ENCODE assay signal across 29 mouse cellular contexts in genomic region chr10:18878111-18878510, GRCm38 (mm10). TPM values are rescaled to one million over a fixed set of nuclear protein-coding genes. Genes with fewer than 3 reads are reported as not detected.
DNase-seq lines count a peak whose midpoint lies in the region; ATAC-seq lines count a peak whose summit lies in the region.
"Had no signal": no experiment of that assay in that cellular context is flagged by ENCODE, and none has a peak within 500 bp of the region (broad histone marks: within the 10 kb centered on the region; RNA-seq: fewer than 3 reads in every experiment).

No protein-coding gene starts in this region.

- H3K36me3 ChIP-seq in heart, embryonic 11.5 days (ENCODE audit: control insufficient read depth, insufficient read depth, low read length): no peaks in the 10 kb centered on the region
- H3K36me3 ChIP-seq in stomach, embryonic 16.5 days (ENCODE audit: control insufficient read depth, insufficient read depth, low read length): no peaks in the 10 kb centered on the region
- H3K36me3 ChIP-seq: G1E; heart, embryonic 13.5 days had no signal

- no peak overlapping the region for H3K4me2 ChIP-seq in heart, embryonic 11.5 days
- H3K4me2 ChIP-seq in stomach, embryonic 16.5 days (ENCODE audit: low read depth, low read length): no peak overlapping the region
- H3K4me2 ChIP-seq: heart, embryonic 13.5 days; hindbrain, embryonic 14.5 days had no signal

- no peaks in the 10 kb centered on the region for H3K27me3 ChIP-seq in heart, embryonic 11.5 days (ENCODE audit: control insufficient read depth, insufficient read depth, low read length)
- H3K27me3 ChIP-seq in stomach, embryonic 16.5 days (ENCODE audit: control insufficient read depth, insufficient read depth, low read length): no peaks in the 10 kb centered on the region
- H3K27me3 ChIP-seq: CH12.LX had no signal

- H3K4me3 ChIP-seq in heart, embryonic 11.5 days (ENCODE audit: low read depth, low read length): no peak overlapping the region
- no peak overlapping the region for H3K4me3 ChIP-seq in stomach, embryonic 16.5 days (replicated peaks; ENCODE audit: low read length)
- H3K4me3 ChIP-seq: erythroblast, embryonic 14.5 days; gastrocnemius, adult 2 months; heart, embryonic 13.5 days had no signal

- no peak overlapping the region for H3K9ac ChIP-seq in heart, embryonic 11.5 days (ENCODE audit: low read depth, low read length)
- H3K9ac ChIP-seq in stomach, embryonic 16.5 days (ENCODE audit: low read length): no peak overlapping the region
- H3K9ac ChIP-seq: forebrain, postnatal 0 days; heart, embryonic 13.5 days; hindbrain, embryonic 14.5 days had no signal

- H3K4me1 ChIP-seq in heart, embryonic 11.5 days (ENCODE audit: control insufficient read depth, insufficient read depth, low read length): peaks cover 19% of the 10 kb centered on the region
- no peaks in the 10 kb centered on the region for H3K4me1 ChIP-seq in stomach, embryonic 16.5 days (ENCODE audit: control insufficient read depth, insufficient read depth, low read length)

- intact Hi-C loops in left cerebral cortex, postnatal 36 days (cut with DNase I): no loop called here

- peak; percentile 19 for DNase-seq in heart, adult 11 months
- peak; percentile 56 for DNase-seq in fat pad, adult 2 months (ENCODE audit: extremely low read depth, low read depth, low spot score)
- no peak for DNase-seq in left cerebral cortex, postnatal 36 days (ENCODE audit: low spot score in 2 of 2)
- no peak for DNase-seq in neural tube, embryonic 10.5 days (ENCODE audit: extremely low spot score, low spot score)
- DNase-seq: adrenal gland, adult 2 months; adrenal gland, postnatal 14 days; B cell, adult 2 months; cerebellum, adult 11-12 months; cerebellum, adult 8-10 months; cerebellum, postnatal 10 days; cerebellum, postnatal 36 days; embryo, embryonic 11 days; forebrain, postnatal 0 days; gastrocnemius, adult 2 months; gastrocnemius, postnatal 14 days; heart, adult 18-20 months; heart, postnatal 14 days; heart, postnatal 4 days had no signal

- no peak overlapping the region for H3K27ac ChIP-seq in heart, embryonic 11.5 days (ENCODE audit: low read depth, low read length)
- peak overlapping the region; percentile 58 for H3K27ac ChIP-seq in stomach, embryonic 16.5 days (ENCODE audit: low read length)
- H3K27ac ChIP-seq: gastrocnemius, adult 2 months; heart, embryonic 13.5 days; hindbrain, embryonic 14.5 days; hindbrain, postnatal 0 days had no signal

- no peak for ATAC-seq in heart, embryonic 11.5 days (replicated peaks; ENCODE audit: insufficient number of reproducible peaks, low FRiP score, low TSS enrichment)
- ATAC-seq in stomach, embryonic 16.5 days (ENCODE audit: insufficient read depth, low FRiP score): no peak
- ATAC-seq: forebrain, embryonic 14.5 days; forebrain, postnatal 0 days; hindbrain, postnatal 0 days; inflammation-experienced regulatory T-cells, adult 6 months; intestine, embryonic 16.5 days had no signal

- WGBS in heart, embryonic 11.5 days (ENCODE audit: insufficient replicate concordance): 84% methylated on average over 6 of the region's 6 CpGs
- 74% methylated on average over 6 of the region's 6 CpGs for WGBS in stomach, embryonic 16.5 days

- H3K9me3 ChIP-seq in heart, embryonic 11.5 days (replicated peaks; ENCODE audit: control insufficient read depth, low read length): no peaks in the 10 kb centered on the region
- H3K9me3 ChIP-seq in stomach, embryonic 16.5 days (replicated peaks; ENCODE audit: control insufficient read depth, low read length): no peaks in the 10 kb centered on the region
- H3K9me3 ChIP-seq: G1E; heart, embryonic 13.5 days had no signal

RNA-seq across cellular contexts. Expression of gene Perp, which starts 33.3 kb away (rescaled TPM):
- polyA plus RNA-seq in heart, embryonic 11.5 days (2014; fragmentation: Nextera tagmentation; extraction: Ambion mirVana): 80.9 and 102 TPM in 2 replicates
- 465 and 640 TPM in 2 replicates for polyA plus RNA-seq in stomach, embryonic 16.5 days (2015; fragmentation: Nextera tagmentation; extraction: Ambion mirVana)
- total RNA-seq in left cerebral cortex, postnatal 36 days (2021): 1 to 10 TPM; 4.4 to 4.6 TPM
- total RNA-seq: G1E had no signal
- polyA plus RNA-seq: erythroblast, embryonic 14.5 days; G1E had no signal

Comparison
In these comparisons a context has a peak if more than half of its experiments do, and no peak if none do; other contexts are left out.
1. DNase-seq: peak in heart, adult 11 months (single experiment) and fat pad, adult 2 months (single experiment); none in left cerebral cortex, postnatal 36 days (0 of 2) and neural tube, embryonic 10.5 days (single experiment).